Mouse (Mus musculus) intestine, embryonic 15.5 days (tissue): ENCODE results near the gene Vav1. TPM values are rescaled to one million over a fixed set of nuclear protein-coding genes. Genes with fewer than 3 reads are reported as not detected.
"Not testable (repeated sequence)": the region's sequence is repeated elsewhere in the genome, so short reads cannot be mapped to it uniquely, and the experiment has no call there.

ENCODE experiments used
- ATAC-seq: fragments of 200-750 bp; cut with Nextera tagmentation; 2 replicates; pipeline ENCODE4 v1.8.0; 2017; ENCODE audit warnings: moderate TSS enrichment, moderate library complexity
- H3K27ac ChIP-seq: fragments of 300-500 bp; sonication (generic); 2 replicates; pipeline ENCODE4 v1.5.1; 2015; ENCODE audit warnings: mild to moderate bottlenecking, inconsistent platforms
- H3K27me3 ChIP-seq: fragments of 300-500 bp; sonication (generic); replicated peaks from 2 replicates; pipeline ENCODE4 v1.6.1; 2015; ENCODE audit warnings: inconsistent platforms
- H3K36me3 ChIP-seq: fragments of 300-500 bp; sonication (generic); 2 replicates; pipeline ENCODE4 v1.6.1; 2015; ENCODE audit warnings: inconsistent platforms
- H3K4me1 ChIP-seq: fragments of 300-500 bp; sonication (generic); replicated peaks from 2 replicates; pipeline ENCODE4 v1.6.1; 2015; ENCODE audit warnings: inconsistent platforms
- H3K4me2 ChIP-seq: fragments of 300-500 bp; sonication (generic); replicated peaks from 2 replicates; pipeline ENCODE4 v1.6.1; 2015; ENCODE audit warnings: mild to moderate bottlenecking, inconsistent platforms
- H3K4me3 ChIP-seq: fragments of 300-500 bp; sonication (generic); replicated peaks from 2 replicates; pipeline ENCODE4 v1.5.1; 2015; ENCODE audit warnings: inconsistent platforms
- H3K9ac ChIP-seq: fragments of 300-500 bp; sonication (generic); 2 replicates; pipeline ENCODE4 v1.6.1; 2015; ENCODE audit warnings: inconsistent platforms
- H3K9me3 ChIP-seq: fragments of 300-500 bp; sonication (generic); 2 replicates; pipeline ENCODE4 v1.6.1; 2016; ENCODE audit warnings: inconsistent platforms
- WGBS: fragments of 180-500 bp; shearing (Covaris S2); methylation state at CpG from one replicate; pipeline ENCODE4 v1.1.7; 2015; 5-methylcytosine and 5-hydroxymethylcytosine counted together
- polyA plus RNA-seq: library from polyadenylated mRNA; unstranded; fragments of >200 nt; fragmentation: Nextera tagmentation; extraction: Ambion mirVana; gene quantifications from 2 replicates; pipeline ENCODE4 v1.2.1, GENCODE M21; 2015

The Vav1 gene
- polyA plus RNA-seq, 1 experiment from 2014 or later = 3.2 TPM

DNA sequence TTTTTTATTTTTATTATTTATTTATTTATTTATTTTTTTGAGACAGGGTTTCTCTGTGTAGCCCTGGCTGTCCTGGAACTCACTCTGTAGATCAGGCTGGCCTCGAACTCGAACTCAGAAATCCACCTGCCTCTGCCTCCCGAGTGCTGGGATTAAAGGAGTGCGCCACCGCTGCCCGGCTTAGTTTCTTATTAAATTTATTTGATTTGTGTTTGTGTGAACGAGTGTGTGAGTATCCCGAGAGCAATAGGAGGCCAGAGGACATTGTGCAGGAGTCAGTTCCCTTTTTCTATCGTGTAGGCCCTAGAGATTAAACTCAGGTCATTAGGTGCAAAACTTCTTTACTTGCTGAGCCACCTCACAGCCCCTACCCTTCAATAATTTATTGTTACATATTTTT, 56.3 kb downstream of the Vav1 start:
- peak; percentile 35 for ATAC-seq
- not testable (repeated sequence) for H3K4me2 ChIP-seq, H3K27me3 ChIP-seq, H3K4me1 ChIP-seq, H3K9me3 ChIP-seq, H3K27ac ChIP-seq, H3K4me3 ChIP-seq, H3K36me3 ChIP-seq, H3K9ac ChIP-seq
- WGBS = 61% methylated on average over 9 of the region's 9 CpGs

GRCm38 (mm10) chr17:57335673-57336303, 56.9 kb downstream of the Vav1 start:
- no peak overlapping the region for H3K4me2 ChIP-seq

GRCm38 (mm10) chr17:57337996-57338395, 59.1 kb downstream of the Vav1 start:
- 79% methylated on average over 10 of the region's 10 CpGs for WGBS
- H3K27ac ChIP-seq = no peak overlapping the region

More at GRCm38 (mm10) chr17:57335673-57336303, 56.9 kb downstream of the Vav1 start:
- Histone ChIP-seq H3K27ac (no peak overlapping the region), H3K4me1 (no peaks in the 10 kb centered on the region), H3K27me3 (no peaks in the 10 kb centered on the region), H3K9me3 (no peaks in the 10 kb centered on the region), H3K36me3 (no peaks in the 10 kb centered on the region), H3K4me3 (no peak overlapping the region), H3K9ac (no peak overlapping the region)
- ATAC-seq = peak; percentile 92
- WGBS = 12% methylated on average over 11 of the region's 11 CpGs

DNA sequence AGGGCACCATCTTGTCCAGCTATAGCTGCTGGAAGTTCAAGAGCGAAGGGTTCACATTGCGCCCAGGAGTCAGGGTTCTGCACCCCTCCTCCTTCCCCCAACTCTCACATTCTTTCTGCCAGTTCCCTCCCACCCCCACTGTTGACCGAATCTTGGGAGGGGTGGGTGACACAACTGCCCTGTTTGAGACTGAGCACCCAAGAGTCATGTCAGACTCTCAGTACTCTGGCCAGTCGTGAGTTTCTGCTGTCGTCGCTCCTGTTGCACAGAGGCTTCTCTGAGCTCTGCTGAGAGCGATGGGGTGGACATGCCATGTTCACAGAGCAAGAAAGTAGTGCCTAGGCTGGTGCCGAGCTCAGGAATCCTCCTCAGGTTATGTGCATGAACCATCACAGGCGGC, 60.4 kb downstream of the Vav1 start:
- H3K36me3 ChIP-seq = no peaks in the 10 kb centered on the region
- no peaks in the 10 kb centered on the region for H3K4me1 ChIP-seq
- ATAC-seq = no peak
- H3K9ac ChIP-seq = no peak overlapping the region
- H3K9me3 ChIP-seq = no peaks in the 10 kb centered on the region
- no peak overlapping the region for H3K27ac ChIP-seq
- H3K4me2 ChIP-seq = no peak overlapping the region
- WGBS = 66% methylated on average over 9 of the region's 9 CpGs
- no peak overlapping the region for H3K4me3 ChIP-seq
- H3K27me3 ChIP-seq = no peaks in the 10 kb centered on the region

More at GRCm38 (mm10) chr17:57337996-57338395, 59.1 kb downstream of the Vav1 start:
- H3K9me3 ChIP-seq = no peaks in the 10 kb centered on the region
- H3K4me2 ChIP-seq = no peak overlapping the region
- H3K4me3 ChIP-seq = no peak overlapping the region
- H3K36me3 ChIP-seq = no peaks in the 10 kb centered on the region
- ATAC-seq = no peak
- no peaks in the 10 kb centered on the region for H3K27me3 ChIP-seq
- no peak overlapping the region for H3K9ac ChIP-seq
- no peaks in the 10 kb centered on the region for H3K4me1 ChIP-seq

DNA sequence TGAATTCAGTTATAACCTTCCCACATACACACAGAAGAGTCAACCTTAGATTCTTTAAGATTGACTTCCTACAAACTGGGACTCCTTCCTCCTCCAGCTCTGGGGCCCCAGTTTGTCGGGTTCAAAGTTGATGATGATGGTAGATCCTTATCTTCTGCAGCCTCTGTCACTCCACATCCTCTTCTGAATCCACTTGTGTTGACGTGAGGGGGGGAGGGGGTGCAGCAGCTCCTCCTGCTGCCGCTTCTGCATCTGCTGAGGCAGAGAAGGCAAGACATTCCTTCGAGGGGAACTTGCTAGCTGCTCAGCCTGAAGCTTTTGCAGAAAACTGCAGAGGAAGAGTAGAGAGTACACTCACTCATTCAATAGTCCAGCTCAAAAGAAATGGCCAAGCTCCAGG, 62.7 kb downstream of the Vav1 start:
- no peak overlapping the region for H3K27ac ChIP-seq
- ATAC-seq = no peak
- no peaks in the 10 kb centered on the region for H3K4me1 ChIP-seq
- H3K4me2 ChIP-seq = no peak overlapping the region
- H3K27me3 ChIP-seq = no peaks in the 10 kb centered on the region
- no peaks in the 10 kb centered on the region for H3K36me3 ChIP-seq
- H3K9ac ChIP-seq = no peak overlapping the region
- 56% methylated on average over 4 of the region's 4 CpGs for WGBS
- H3K4me3 ChIP-seq = no peak overlapping the region
- H3K9me3 ChIP-seq = no peaks in the 10 kb centered on the region

- WGBS = 70% methylated on average over 2 of the region's 2 CpGs
- no peak for ATAC-seq
- no peak overlapping the region for H3K9ac ChIP-seq
- H3K4me3 ChIP-seq = no peak overlapping the region
- H3K27ac ChIP-seq = no peak overlapping the region
- H3K9me3 ChIP-seq = no peaks in the 10 kb centered on the region
- H3K36me3 ChIP-seq = no peaks in the 10 kb centered on the region
- no peaks in the 10 kb centered on the region for H3K4me1 ChIP-seq
- H3K4me2 ChIP-seq = no peak overlapping the region
- H3K27me3 ChIP-seq = no peaks in the 10 kb centered on the region
Observed at GRCm38 (mm10) chr17:57344029-57344707, 65.3 kb downstream of the Vav1 start.

- WGBS = 49% methylated on average over 6 of the region's 6 CpGs
- no peak overlapping the region for H3K9ac ChIP-seq
- no peak overlapping the region for H3K4me2 ChIP-seq
- H3K27me3 ChIP-seq = no peaks in the 10 kb centered on the region
- H3K27ac ChIP-seq = no peak overlapping the region
- H3K4me1 ChIP-seq = no peaks in the 10 kb centered on the region
- H3K36me3 ChIP-seq = no peaks in the 10 kb centered on the region
- no peak for ATAC-seq
- no peak overlapping the region for H3K4me3 ChIP-seq
- H3K9me3 ChIP-seq = no peaks in the 10 kb centered on the region
Observed at GRCm38 (mm10) chr17:57347017-57347416, 68.1 kb downstream of the Vav1 start.

- H3K27ac ChIP-seq = no peak overlapping the region
- no peaks in the 10 kb centered on the region for H3K9me3 ChIP-seq
- 89% methylated on average over 2 of the region's 2 CpGs for WGBS
- ATAC-seq = no peak
- no peak overlapping the region for H3K4me3 ChIP-seq
- no peaks in the 10 kb centered on the region for H3K27me3 ChIP-seq
- H3K9ac ChIP-seq = no peak overlapping the region
- no peak overlapping the region for H3K4me2 ChIP-seq
- H3K36me3 ChIP-seq = no peaks in the 10 kb centered on the region
- H3K4me1 ChIP-seq = no peaks in the 10 kb centered on the region
Observed at GRCm38 (mm10) chr17:57347781-57348180, 68.9 kb downstream of the Vav1 start.

DNA sequence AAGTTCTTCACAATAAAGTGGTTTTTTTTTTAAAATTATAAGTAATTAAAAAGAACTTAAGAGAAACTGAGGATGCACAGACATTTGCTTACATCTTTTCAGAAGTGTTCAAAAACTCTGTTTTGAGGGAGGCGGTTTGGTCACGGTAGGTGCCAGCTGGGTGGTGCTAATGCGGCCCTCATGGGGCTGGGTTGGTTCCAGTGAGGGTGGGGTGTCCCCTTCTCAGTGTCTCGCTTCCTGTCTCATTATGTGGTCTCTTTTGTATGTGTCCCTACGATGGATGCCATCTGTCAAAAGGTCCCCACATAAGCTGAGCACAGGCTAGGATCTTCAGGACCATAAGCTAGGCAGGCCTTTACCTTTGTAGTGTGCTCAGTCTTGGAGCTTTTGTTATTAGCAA, 70.2 kb downstream of the Vav1 start:
- Histone ChIP-seq H3K4me2 (no peak overlapping the region), H3K27ac (no peak overlapping the region), H3K9ac (no peak overlapping the region), H3K9me3 (no peaks in the 10 kb centered on the region), H3K36me3 (no peaks in the 10 kb centered on the region), H3K4me1 (no peaks in the 10 kb centered on the region), H3K4me3 (no peak overlapping the region), H3K27me3 (no peaks in the 10 kb centered on the region)
- no peak for ATAC-seq
- 74% methylated on average over 5 of the region's 5 CpGs for WGBS

- H3K9ac ChIP-seq = no peak overlapping the region
- ATAC-seq = no peak
Observed at GRCm38 (mm10) chr17:57350212-57350611, 71.3 kb downstream of the Vav1 start.

GRCm38 (mm10) chr17:57351107-57351506, 72.2 kb downstream of the Vav1 start:
- no peak for ATAC-seq

More at GRCm38 (mm10) chr17:57350212-57350611, 71.3 kb downstream of the Vav1 start:
- Histone ChIP-seq H3K36me3 (no peaks in the 10 kb centered on the region), H3K9me3 (no peaks in the 10 kb centered on the region), H3K27me3 (no peaks in the 10 kb centered on the region), H3K4me2 (no peak overlapping the region), H3K4me3 (no peak overlapping the region), H3K4me1 (no peaks in the 10 kb centered on the region), H3K27ac (no peak overlapping the region)
- WGBS = 83% methylated on average over 5 of the region's 5 CpGs

GRCm38 (mm10) chr17:57358441-57358840, 79.5 kb downstream of the Vav1 start, which contains the start of gene Adgre1:
Adgre1 (plus strand) TSS chr17:57358691.
- no peaks in the 10 kb centered on the region for H3K36me3 ChIP-seq
- no peak within 1 kb of the TSS for H3K27ac ChIP-seq
- no peak within 1 kb of the TSS for H3K9ac ChIP-seq
- H3K27me3 ChIP-seq = no peaks in the 10 kb centered on the region
- no peaks in the 10 kb centered on the region for H3K9me3 ChIP-seq
- H3K4me1 ChIP-seq = no peaks in the 10 kb centered on the region
- H3K4me3 ChIP-seq = no peak within 1 kb of the TSS
- H3K4me2 ChIP-seq = no peak within 1 kb of the TSS
- WGBS = 33% methylated on average over 1 of the region's 1 CpGs
- no peak for ATAC-seq

More at GRCm38 (mm10) chr17:57351107-57351506, 72.2 kb downstream of the Vav1 start:
- Histone ChIP-seq H3K4me1 (no peaks in the 10 kb centered on the region), H3K9ac (no peak overlapping the region), H3K4me2 (no peak overlapping the region), H3K9me3 (no peaks in the 10 kb centered on the region), H3K27ac (no peak overlapping the region), H3K27me3 (no peaks in the 10 kb centered on the region), H3K4me3 (no peak overlapping the region), H3K36me3 (no peaks in the 10 kb centered on the region)
- 88% methylated on average over 9 of the region's 9 CpGs for WGBS
